Mouse (Mus musculus): ENCODE measurements at regions not wholly inside any gene's neighbourhood (a gene's known extent, or its start where the extent isn't known, plus 50 kb on each side); places are given as distances from the start of the nearest gene placed in this dataset.

- no peak for DNase-seq (ENCODE audit: low read depth, low spot score)
These were observed 82.9 kb upstream of the Cryz start for GRCm38 (mm10) chr3:154513566-154513965.

DNA sequence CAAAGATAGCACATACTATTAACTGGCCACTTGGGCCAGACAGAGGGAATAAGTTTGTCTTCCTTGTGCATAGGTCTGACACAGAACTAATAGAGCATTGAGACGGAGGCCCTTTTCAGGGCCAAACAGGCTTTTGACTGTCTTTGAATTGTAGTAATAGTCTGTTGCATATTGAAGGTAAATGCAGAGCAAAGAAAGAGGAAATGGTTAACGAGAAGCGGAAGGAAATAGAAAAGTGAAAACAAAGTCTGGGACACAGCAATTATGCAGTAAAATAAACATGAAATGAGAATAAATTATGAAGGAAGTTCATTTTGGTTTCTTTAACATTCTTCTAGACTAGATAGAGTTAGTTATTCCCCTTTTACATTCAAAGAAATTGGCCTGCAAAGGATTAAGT, 86.4 kb upstream of the Cryz start:
- DNase-seq (ENCODE audit: low read depth, low spot score), result peak; percentile 5

DNA sequence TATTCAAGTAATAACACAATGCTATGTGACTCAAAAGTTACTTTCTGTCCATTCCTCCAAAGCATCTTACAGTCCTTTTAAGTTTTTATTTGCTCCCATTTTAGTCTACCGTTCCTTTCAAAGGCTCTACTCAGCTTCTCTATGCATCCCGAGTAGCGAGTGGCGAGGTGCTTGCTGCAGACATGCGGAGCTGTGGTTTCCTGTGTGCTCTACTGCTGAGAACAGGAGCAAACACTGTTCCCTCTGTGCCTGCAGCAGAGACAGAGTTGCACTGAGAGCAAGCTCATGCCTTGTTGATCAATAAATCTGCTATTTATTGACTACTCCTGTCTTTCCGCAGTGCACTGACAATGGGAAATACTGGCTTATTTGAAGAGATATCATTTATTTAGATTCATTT, 87.1 kb upstream of the Cryz start:
- no peak for DNase-seq (ENCODE audit: low read depth, low spot score)

DNA sequence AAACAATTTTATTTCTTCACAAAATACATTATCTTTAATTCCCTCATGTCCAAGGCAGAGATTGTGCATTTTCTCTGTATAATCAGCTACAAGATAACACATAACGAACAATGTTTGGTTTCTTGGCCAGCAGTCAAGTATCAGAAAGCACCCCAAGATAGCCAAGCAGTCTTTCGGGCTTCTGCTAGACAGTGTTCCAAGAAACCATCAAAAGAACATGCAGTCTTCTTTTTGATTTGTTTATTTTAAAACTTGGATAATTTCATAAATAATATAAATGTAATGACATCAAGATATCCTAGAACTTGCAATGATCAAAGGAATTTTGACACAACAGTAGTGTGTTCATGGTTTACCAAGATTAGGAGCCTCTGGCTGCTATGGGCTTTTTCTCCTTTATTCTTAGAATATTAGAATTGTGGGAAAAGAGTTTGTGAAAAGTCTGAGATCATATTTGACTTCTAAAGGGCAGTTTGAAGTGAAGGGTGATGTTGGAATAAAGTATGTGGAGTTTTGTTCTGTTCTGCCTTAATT, 103.1 kb upstream of the Cryz start:
- DNase-seq (ENCODE audit: low read depth, low spot score), result no peak

- no peak for DNase-seq (ENCODE audit: low read depth, low spot score)
These were observed 124.1 kb upstream of the Cryz start for GRCm38 (mm10) chr3:154472426-154472825.

- DNase-seq (ENCODE audit: low read depth, low spot score), result no peak
These were observed 128.7 kb upstream of the Cryz start for GRCm38 (mm10) chr3:154467581-154468374.

DNA sequence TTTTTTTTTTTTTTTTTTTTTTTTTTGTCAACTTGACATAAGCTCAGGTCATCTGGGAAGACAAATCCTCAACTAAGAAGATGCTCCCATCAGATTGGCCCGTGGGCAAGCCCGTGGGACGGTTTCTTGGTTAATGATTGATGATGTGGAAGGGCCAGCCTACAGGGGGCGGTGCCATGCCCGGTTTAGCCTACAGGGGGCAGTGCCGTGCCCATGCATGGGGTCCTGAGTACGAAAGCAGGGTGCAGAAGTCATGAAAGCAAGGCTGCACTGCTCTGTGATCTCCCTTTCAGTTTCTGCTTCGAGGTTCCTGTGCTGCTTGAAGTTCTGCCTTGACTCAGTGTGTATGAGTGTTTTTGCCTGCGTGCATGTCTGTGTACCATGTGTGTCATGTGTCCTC, 127.7 kb upstream of the Lhx8 start:
- peak; percentile 8 for DNase-seq (ENCODE audit: low read depth, low spot score)

DNA sequence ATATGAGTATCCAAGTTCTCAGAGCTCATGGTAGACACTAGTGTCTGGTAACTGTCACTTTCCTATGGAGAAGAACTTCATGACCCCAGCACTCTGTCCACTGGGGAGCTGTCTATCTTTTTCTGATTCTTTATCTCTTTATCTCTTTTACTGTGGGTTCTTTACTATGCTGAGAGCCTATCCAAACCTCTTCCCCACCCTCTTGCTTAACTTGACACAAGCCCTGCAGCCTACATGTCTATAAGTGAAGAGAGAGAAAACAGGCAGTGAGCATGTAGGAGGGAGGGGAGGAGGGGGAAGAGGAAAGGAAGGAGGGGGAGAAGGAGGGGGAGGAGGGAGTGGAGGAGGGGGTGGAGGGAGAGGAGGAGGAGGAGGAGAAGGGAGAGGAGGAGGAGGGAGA, 122.6 kb upstream of the Lhx8 start:
- no peak for DNase-seq (ENCODE audit: low read depth, low spot score)

DNA sequence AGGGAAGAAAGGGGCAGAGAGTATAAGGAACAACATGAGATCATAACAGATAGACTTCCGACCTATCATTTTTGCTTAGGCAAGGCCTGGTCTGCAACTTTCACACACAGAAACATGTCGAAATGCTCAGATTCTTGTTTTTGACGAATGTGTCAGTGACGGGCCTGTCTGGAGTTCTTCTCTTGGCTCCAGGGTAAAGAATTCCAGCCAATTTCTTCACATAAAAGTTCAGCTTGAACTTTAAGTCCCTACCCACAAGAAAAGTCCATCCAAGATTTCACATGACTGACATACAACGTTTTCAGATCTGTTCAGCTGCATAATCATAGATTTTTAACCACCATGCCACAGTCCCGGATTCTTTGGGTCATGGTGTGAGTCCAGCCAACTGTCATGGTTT, 122.1 kb upstream of the Lhx8 start:
- no peak for DNase-seq (ENCODE audit: low read depth, low spot score)

GRCm38 (mm10) chr3:154451169-154451568, 120.7 kb upstream of the Lhx8 start:
- DNase-seq (ENCODE audit: low read depth, low spot score), result no peak

- no peak for DNase-seq (ENCODE audit: low read depth, low spot score)
These were observed 113.1 kb upstream of the Lhx8 start for GRCm38 (mm10) chr3:154443351-154444075.

- no peak for DNase-seq (ENCODE audit: low read depth, low spot score)
These were observed 111.0 kb upstream of the Lhx8 start for GRCm38 (mm10) chr3:154441454-154441853.

GRCm38 (mm10) chr3:154440899-154441298, 110.4 kb upstream of the Lhx8 start:
- DNase-seq (ENCODE audit: low read depth, low spot score), result no peak

DNA sequence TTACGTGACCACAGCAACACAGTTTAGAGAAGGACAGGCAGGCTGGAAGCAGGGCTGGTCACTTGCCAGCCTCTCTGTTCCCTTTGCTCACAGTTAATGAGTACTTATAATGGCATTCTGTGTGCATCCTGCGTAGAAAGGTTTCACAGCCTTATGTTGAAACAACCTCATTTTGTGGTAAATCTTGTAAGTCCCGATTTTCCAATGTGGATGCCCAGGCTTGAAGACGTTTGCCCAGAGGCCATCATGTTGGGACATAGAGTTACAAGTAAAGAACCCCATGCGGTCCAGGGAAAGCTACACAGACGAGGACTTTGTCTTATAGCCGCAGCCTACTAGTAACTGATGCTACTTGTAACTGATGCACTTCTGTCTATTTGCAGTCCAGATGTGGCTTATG, 100.4 kb upstream of the Lhx8 start:
- DNase-seq (ENCODE audit: low read depth, low spot score), result no peak

GRCm38 (mm10) chr3:154429666-154430065, 99.2 kb upstream of the Lhx8 start:
- no peak for DNase-seq (ENCODE audit: low read depth, low spot score)

- no peak for DNase-seq (ENCODE audit: low read depth, low spot score)
These were observed 94.1 kb upstream of the Lhx8 start for GRCm38 (mm10) chr3:154424589-154424988.

GRCm38 (mm10) chr3:154421461-154421950, 91.0 kb upstream of the Lhx8 start:
- no peak for DNase-seq (ENCODE audit: low read depth, low spot score)

DNA sequence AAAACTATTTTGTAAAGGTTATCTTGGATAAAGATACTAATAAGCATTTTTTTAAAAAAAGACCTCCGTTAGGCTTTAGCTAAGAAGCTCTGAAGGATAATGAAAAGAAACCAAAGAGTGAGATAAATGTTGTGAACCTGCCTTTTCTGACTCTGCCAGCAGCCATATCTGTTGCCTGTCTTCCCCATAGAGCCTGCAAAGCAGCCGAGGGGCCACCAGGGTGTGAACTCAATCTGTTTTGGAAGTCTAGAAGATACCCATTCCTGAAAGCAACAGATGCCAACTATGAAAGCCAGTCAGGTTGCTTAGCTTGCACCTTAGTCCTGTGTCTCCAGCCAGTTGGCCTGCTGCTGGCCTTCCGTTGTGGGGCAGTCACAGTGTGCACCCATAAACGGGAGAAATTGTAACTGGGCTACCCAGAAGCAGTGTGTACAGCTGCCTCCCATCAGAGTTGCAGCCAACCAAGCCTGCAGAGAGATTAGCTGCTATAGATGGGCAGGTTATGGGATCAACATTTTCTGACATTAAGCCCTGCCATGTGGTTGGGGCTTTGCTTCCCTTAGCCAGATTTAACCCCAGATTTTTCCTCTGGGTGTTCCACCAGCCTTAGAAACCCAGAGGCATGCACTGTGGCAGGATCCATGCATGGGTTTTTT, 87.8 kb upstream of the Lhx8 start:
- DNase-seq (ENCODE audit: low read depth, low spot score), result no peak

DNA sequence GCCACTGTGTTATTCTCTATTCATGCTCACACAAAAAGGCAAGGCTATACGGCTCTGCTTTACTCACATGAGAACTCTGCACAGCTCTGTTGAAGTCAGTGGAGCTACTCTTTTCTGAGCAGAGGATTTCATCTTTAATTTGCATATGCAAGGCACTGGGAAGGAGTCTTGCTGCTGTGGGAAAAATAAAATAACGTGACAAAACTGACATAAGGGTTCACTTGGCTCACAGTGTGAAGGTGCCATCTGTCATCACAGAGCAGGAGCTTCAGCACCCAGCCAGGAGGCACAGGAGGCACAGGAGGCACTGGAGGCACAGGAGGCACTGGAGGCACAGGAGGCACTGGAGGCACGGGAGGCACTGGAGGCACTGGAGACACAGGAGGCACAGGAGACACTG, 83.9 kb upstream of the Lhx8 start:
- DNase-seq (ENCODE audit: low read depth, low spot score), result no peak

DNA sequence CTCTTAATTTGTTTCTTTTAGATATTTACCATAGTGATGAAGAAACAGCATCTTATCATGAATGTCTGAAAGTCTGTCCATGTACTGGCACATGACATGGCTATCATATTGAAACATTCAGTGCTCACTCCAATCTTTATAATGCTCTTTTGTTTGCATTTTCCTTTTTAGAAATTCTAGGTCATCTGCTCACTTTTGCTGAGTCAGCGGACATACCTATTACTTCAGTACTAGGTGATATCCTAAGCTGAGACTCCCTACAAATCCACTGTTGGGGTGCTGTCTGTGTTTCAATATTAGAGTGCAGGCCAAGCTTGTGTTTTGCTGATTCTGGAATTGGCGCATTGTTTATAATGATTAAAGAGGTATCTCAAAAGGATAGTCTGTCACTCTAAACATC, 79.8 kb upstream of the Lhx8 start:
- no peak for DNase-seq (ENCODE audit: low read depth, low spot score)

GRCm38 (mm10) chr3:154402081-154402480, 71.6 kb upstream of the Lhx8 start:
- DNase-seq (ENCODE audit: low read depth, low spot score), result no peak

- no peak for DNase-seq (ENCODE audit: low read depth, low spot score)
These were observed 63.2 kb upstream of the Lhx8 start for GRCm38 (mm10) chr3:154393626-154394025.

Data from A20 (cell line).